Mouse (Mus musculus): ENCODE data around the gene Ugt3a2.

The Ugt3a2 gene

DNA sequence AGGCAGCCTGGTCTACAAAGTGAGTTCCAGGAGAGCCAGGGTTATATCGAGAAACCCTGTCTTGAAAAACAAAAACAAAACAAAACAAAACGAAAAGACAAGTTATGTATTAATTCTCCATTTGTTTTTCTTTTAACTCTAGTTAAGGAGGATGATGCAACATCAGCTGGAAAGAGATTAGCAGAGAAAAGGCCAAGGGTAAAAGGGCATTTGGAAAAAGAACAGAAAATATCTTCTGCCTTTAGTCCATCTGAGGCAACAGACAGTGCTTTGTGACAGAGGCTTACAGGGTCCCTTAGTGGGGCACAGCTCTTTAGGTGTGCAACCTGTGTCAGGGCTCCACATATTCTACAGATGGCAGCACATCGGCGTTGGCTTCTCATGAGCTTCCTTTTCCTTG is at the start of gene Ugt3a2:
Gene Ugt3a2, plus strand, starts transcription at position 210 of the 400 bp plus-strand sequence.
- in situ Hi-C loops (cut with MboI; ENCODE audit: unreplicated experiment in 2 of 2): no loop called here

DNA sequence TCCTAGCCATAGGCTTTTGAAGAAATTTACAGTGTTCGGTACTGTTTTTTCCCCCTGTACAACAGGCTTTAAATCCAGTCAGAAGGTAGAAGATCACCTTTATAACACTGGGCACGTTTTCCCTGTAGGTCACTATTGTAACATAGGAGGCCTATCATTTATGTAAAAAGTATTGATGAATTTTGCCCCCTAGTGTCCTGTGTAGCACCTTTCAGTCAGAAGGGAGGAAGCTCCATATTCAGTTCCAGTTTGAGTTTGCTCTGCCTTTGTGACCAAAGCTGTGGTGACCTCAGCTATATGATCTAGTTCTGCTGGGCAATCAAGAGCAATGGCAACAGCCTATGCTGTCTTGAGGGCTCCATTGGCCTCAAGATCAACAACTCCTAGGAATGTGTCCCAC is 45.7 kb upstream of the Ugt3a2 start:
- in situ Hi-C loops (cut with MboI; ENCODE audit: unreplicated experiment in 2 of 2): no loop called here

DNA sequence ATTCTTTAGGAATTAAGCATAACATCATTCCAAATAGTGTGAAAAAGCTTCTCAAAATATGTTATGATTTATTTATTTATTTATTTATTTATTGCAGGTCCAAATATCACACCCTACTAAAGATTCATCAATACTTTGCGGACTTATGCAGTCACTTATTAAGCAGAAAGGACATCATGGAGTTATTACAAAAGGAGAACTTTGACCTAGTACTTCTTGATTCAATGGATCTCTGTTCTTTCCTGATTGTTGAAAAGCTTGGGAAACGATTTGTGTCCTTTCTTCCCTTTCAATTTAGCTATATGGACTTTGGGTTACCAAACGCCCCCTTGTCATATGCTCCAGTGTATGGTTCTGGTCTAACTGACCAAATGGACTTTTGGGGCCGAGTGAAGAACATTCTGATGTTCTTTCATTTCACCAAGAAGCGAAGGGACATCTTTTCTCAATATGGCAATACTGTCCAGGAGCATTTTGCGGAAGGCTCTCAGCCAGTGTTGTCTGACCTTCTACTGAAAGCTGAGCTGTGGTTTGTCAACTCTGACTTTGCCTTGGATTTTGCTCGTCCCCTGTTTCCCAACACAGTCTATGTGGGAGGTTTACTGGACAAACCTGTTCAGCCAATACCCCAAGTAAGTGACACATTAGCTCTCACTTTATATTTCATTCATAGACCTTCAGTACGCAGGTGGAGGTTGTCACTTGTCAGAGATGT is 29.2 kb upstream of the Ugt3a2 start:
- in situ Hi-C loops (cut with MboI; ENCODE audit: unreplicated experiment in 2 of 2): no loop called here

DNA sequence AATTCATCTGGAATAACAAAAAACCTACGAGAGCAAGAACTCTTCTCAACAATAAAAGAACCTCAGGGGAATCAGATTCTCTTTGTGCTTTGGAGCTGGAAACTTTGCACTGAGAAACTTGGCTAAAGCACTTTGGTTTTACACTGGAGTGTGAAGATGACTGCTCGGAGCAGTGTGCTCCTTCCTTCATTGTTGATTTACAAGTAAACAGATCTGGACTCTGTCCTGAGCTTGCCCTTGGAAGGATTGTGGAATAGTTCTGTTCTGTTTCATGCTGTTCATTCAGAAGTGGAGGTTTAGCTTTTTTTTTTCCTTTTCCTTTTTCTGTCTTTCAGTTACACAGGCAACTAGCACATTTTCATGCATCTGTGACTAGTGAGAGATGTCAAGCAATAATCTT is 754 bp upstream of the Ugt3a2 start:
- in situ Hi-C loops (cut with MboI; ENCODE audit: unreplicated experiment in 2 of 2): no loop called here

DNA sequence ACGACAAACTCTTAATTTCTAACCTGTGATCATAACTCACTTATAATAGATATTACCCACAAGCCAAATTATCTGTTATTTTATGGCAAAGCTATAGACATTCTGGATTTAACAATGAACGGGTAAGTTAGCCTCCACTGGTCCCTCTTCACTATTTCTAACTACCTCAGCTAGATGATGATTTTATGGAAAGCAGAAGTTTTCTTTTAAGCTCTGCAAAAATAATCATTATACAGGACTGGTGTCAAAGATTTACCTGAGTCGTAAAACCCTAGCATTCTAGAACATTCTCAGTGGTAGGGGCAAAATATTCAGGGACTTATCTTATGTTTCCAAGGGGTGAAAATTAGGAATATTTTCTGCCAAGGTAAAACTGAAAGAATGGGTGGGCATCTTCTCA is 1.3 kb downstream of the Ugt3a2 start:
- in situ Hi-C loops (cut with MboI; ENCODE audit: unreplicated experiment in 2 of 2): no loop called here

DNA sequence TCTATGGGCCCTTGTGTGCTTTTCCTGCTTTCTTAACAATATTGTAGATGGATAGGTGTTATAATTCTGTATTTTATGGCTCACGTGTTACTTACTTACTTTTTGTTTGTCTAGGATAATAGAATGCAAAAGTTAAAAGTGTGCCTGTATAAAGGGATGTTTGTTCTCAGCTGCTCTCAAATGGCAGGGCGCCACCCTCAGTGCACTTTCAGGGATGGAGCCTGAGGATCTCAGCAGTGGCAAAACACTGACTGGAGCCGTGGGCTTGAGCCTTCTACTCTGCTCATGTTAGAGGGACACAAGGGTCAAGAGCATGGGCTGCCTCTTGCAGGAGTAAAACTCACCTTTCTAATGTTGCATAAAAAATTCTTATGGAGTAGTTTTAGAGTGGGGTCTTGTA is 1.7 kb downstream of the Ugt3a2 start:
- in situ Hi-C loops (cut with MboI; ENCODE audit: unreplicated experiment in 2 of 2): no loop called here

DNA sequence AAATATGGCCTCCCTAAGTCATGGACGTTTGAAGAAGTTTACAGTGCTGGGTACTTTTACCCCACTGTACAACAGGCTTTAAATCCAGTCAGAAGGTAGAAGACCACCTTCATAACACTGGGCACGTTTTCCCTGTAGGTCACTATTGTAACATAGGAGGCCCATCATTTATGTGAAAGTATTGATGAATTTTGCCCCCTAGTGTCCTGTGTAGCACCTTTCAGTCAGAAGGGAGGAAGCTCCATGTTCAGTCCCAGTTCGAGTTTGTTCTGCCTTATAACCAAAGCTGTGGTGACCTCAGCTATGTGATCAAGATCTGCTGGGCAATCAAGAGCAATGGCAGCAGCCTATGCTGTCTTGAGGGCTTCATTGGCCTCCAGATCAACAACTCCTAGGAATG is 13.4 kb downstream of the Ugt3a2 start:
- in situ Hi-C loops (cut with MboI; ENCODE audit: unreplicated experiment in 2 of 2): no loop called here

DNA sequence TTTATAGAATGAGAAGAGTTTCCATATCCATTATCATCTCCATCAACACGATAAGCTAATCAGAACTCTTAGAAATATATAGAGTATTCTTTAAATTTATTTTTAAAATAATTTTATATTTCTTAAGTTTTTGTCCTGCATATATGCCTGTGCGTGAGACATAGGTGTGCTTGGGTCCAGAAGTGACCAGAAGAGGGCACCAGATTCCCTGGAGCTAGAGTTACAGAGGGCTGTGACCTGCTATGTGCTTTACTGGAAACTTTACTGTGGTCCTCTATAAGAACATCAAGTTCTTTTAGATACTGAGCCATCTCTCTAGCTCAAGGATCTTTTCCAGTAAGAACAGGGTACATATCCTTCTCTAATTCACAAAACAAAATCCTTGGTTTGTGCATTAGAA is 27.5 kb downstream of the Ugt3a2 start:
- in situ Hi-C loops (cut with MboI; ENCODE audit: unreplicated experiment in 2 of 2): no loop called here

DNA sequence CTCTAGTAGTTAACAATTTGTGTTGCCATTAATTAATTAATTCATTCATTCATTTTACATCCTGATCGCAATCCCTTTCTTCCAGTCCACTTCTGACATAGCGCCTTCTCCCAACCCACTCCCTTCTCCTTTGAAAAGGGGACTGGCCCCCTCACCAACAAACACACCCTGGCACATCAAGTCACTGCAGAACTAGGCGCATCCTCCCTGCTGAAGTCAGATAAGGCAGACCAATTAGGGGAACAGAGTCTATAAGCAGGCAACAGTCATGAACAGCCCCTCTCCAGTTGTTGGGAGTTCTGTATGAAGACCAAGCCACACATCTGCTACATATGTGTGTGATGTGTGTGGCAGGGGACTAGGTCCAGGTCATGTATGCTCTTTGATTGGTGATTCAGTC is 33.4 kb downstream of the Ugt3a2 start:
- in situ Hi-C loops (cut with MboI; ENCODE audit: unreplicated experiment in 2 of 2): no loop called here

DNA sequence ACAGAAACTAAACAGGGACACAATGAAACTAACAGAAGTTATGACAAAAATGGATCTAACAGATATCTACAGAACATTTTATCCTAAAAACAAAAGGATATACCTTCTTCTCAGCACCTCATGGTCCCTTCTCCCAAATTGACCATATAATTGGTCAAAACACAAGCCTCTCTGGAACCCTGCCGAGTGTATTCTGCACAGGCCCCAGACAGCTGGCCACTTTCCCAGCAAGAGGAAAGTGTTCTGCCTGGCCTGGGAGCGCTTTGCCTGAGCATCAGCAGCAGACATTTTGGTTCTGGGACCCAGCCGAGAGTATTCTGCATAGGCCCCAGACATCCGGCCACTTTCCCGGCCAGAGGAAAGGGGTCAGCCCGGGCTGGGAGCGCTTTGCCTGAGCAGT is 40.9 kb downstream of the Ugt3a2 start:
- in situ Hi-C loops (cut with MboI; ENCODE audit: unreplicated experiment in 2 of 2): no loop called here

DNA sequence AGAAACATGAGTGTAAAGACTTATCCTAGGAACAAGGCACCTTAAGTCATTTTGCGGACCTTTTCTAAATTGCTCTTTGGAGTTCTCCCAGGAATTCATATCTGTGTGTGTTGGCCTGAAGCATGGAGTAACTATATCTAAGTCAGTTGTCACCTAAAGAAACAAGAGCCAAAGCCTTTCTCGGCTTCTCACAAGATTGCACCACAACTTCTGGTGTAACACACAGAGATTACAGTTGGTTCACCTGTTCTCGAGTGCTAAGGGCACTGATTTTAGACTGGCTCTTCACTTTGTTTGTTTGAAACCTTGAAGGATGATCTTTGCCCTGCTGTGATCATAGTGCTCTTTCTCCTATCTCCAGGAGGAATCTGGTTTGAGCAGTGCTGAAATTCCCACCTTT is 74.1 kb downstream of the Ugt3a2 start:
- in situ Hi-C loops (cut with MboI; ENCODE audit: unreplicated experiment in 2 of 2): no loop called here

Data from v-Abl transformed pro-B cells (cell line).